Mouse (Mus musculus): ENCODE results near the gene Got2.

DNA sequence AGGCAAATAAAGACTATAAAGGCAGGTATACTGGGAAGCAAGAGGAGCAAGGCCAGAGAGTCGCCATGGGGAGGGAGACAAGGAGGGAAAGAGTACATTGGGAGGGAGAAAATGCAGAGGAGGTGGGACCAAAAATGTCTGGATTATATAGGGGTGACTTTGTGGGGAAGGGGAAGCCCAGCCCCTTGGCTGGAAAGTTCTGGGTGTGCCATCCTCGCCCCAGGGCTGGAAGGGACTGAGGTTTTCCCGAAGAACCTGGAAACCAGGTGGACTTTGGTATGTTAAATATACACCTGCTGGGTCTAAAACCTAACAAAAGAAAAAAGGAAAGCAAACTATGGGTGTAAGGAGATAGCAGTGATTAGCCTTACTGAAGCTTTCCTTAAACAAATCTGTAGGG is 58.2 kb downstream of the Got2 start:
- TF ChIP-seq CTCF (IDR thresholded peaks at IDR 0.05; ENCODE audit: extremely low read depth, insufficient read depth, low read length) (no peak), POLR2A (IDR thresholded peaks at IDR 0.05; ENCODE audit: extremely low read depth, insufficient read depth, low read length) (no peak)
